ENCODE assay signal across 13 mouse cellular contexts in genomic region chr16:74089951-74090350, GRCm38 (mm10).
DNase-seq lines count a peak whose midpoint lies in the region; ATAC-seq and TF ChIP-seq lines count a peak whose summit lies in the region.
"Had no signal": no experiment of that assay in that cellular context is flagged by ENCODE, and none has a peak within 500 bp of the region (broad histone marks: within the 10 kb centered on the region; RNA-seq: fewer than 3 reads in every experiment).

No protein-coding gene starts in this region.

- H3K4me3 ChIP-seq in hindbrain, embryonic 15.5 days: no peak overlapping the region
- no peak overlapping the region for H3K4me3 ChIP-seq in hindbrain, embryonic 11.5 days (ENCODE audit: low read depth, low read length)
- no peak overlapping the region for H3K4me3 ChIP-seq in forebrain, postnatal 0 days (ENCODE audit: low read depth, low read length)
- H3K4me3 ChIP-seq: limb, embryonic 12.5 days had no signal

- no peaks in the 10 kb centered on the region for H3K36me3 ChIP-seq in hindbrain, embryonic 15.5 days
- H3K36me3 ChIP-seq in hindbrain, embryonic 11.5 days (ENCODE audit: control insufficient read depth, insufficient read depth, low read length): no peaks in the 10 kb centered on the region
- H3K36me3 ChIP-seq in forebrain, postnatal 0 days (ENCODE audit: insufficient read depth): no peaks in the 10 kb centered on the region
- H3K36me3 ChIP-seq: limb, embryonic 12.5 days had no signal

- no peaks in the 10 kb centered on the region for H3K27me3 ChIP-seq in hindbrain, embryonic 15.5 days
- H3K27me3 ChIP-seq in hindbrain, embryonic 11.5 days (ENCODE audit: control insufficient read depth, insufficient read depth, low read length): no peaks in the 10 kb centered on the region
- H3K27me3 ChIP-seq in forebrain, postnatal 0 days (ENCODE audit: insufficient read depth, low read length): no peaks in the 10 kb centered on the region
- H3K27me3 ChIP-seq: limb, embryonic 12.5 days had no signal

- no peak overlapping the region; the same call in 1 of the 2 replicates for H3K27ac ChIP-seq in hindbrain, embryonic 15.5 days (replicated peaks)
- H3K27ac ChIP-seq in hindbrain, embryonic 11.5 days (ENCODE audit: low read depth, low read length): no peak overlapping the region
- H3K27ac ChIP-seq in forebrain, postnatal 0 days (ENCODE audit: low read depth, low read length): peak overlapping the region; percentile 0; the same call in 1 of the 2 replicates
- H3K27ac ChIP-seq: limb, embryonic 12.5 days had no signal

- H3K9me3 ChIP-seq in hindbrain, embryonic 15.5 days: no peaks in the 10 kb centered on the region
- no peaks in the 10 kb centered on the region for H3K9me3 ChIP-seq in hindbrain, embryonic 11.5 days (ENCODE audit: control insufficient read depth, low read length)
- no peaks in the 10 kb centered on the region for H3K9me3 ChIP-seq in forebrain, postnatal 0 days (ENCODE audit: low read length)
- H3K9me3 ChIP-seq: limb, embryonic 12.5 days had no signal

- no peak overlapping the region for H3K9ac ChIP-seq in hindbrain, embryonic 15.5 days
- H3K9ac ChIP-seq in hindbrain, embryonic 11.5 days (ENCODE audit: low read depth, low read length): no peak overlapping the region
- no peak overlapping the region for H3K9ac ChIP-seq in forebrain, postnatal 0 days
- H3K9ac ChIP-seq: limb, embryonic 12.5 days had no signal

- H3K4me2 ChIP-seq in hindbrain, embryonic 15.5 days: no peak overlapping the region
- H3K4me2 ChIP-seq in hindbrain, embryonic 11.5 days (replicated peaks; ENCODE audit: low read depth, low read length): no peak overlapping the region
- H3K4me2 ChIP-seq in forebrain, postnatal 0 days (ENCODE audit: low read depth): no peak overlapping the region
- H3K4me2 ChIP-seq: heart, embryonic 11.5 days; limb, embryonic 12.5 days had no signal

- DNase-seq in cerebellum, postnatal 10 days: peak; percentile 89
- DNase-seq in cerebellum, adult 9-10 months: no peak
- no peak for DNase-seq in hindbrain, embryonic 11.5 days (ENCODE audit: low spot score)
- peak; percentile 78 for DNase-seq in forebrain, postnatal 0 days
- peak; percentile 47 to 64 for DNase-seq in right cerebral cortex, postnatal 10 days (ENCODE audit: low spot score in 2 of 2)
- no peak for DNase-seq in kidney, postnatal 14 days
- DNase-seq in MN1 (ENCODE audit: low spot score): no peak
- DNase-seq: kidney, postnatal 25 days; lung, adult 18-20 months; thymus, adult 2 months had no signal

- 70% methylated on average over 1 of the region's 1 CpGs for WGBS in hindbrain, embryonic 15.5 days
- WGBS in hindbrain, embryonic 11.5 days: 90% methylated on average over 1 of the region's 1 CpGs
- 34% methylated on average over 1 of the region's 1 CpGs for WGBS in forebrain, postnatal 0 days

- TF ChIP-seq CTCF in forebrain, postnatal 0 days (IDR thresholded peaks at IDR 0.05; ENCODE audit: low read depth): no peak

- peaks cover 8% of the 10 kb centered on the region; the same call in 1 of the 2 replicates for H3K4me1 ChIP-seq in hindbrain, embryonic 15.5 days (replicated peaks)
- no peaks in the 10 kb centered on the region for H3K4me1 ChIP-seq in hindbrain, embryonic 11.5 days (replicated peaks; ENCODE audit: control insufficient read depth, insufficient read depth, low read length)
- 0 out of 2 replicates have a peak, but pooled peaks cover 2% of the 10 kb centered on the region for H3K4me1 ChIP-seq in forebrain, postnatal 0 days (ENCODE audit: insufficient read depth)

- peak; percentile 63; the same call in 1 of the 2 replicates for ATAC-seq in hindbrain, embryonic 15.5 days (ENCODE audit: low FRiP score, low read depth)
- ATAC-seq in hindbrain, embryonic 11.5 days (ENCODE audit: low FRiP score): no peak
- peak; percentile 89 for ATAC-seq in forebrain, postnatal 0 days

Comparison
In these comparisons a context has a peak if more than half of its experiments do, and no peak if none do; other contexts are left out.
1. DNase-seq: peak in cerebellum, postnatal 10 days (2 of 2), forebrain, postnatal 0 days (single experiment) and right cerebral cortex, postnatal 10 days (2 of 2); none in cerebellum, adult 9-10 months (single experiment), hindbrain, embryonic 11.5 days (single experiment), kidney, postnatal 14 days (single experiment) and MN1 (single experiment).